Mouse (Mus musculus): ENCODE data around the gene Cbarp. TPM values are rescaled to one million over a fixed set of nuclear protein-coding genes. Genes with fewer than 3 reads are reported as not detected.

Gene Cbarp
- polyA plus RNA-seq, 1 experiment from 2014 or later, result 10.1 TPM

GRCm38 (mm10) chr10:80156002-80156751 lies 15.5 kb upstream of the Cbarp start:
- H3K36me3 ChIP-seq (ENCODE audit: control insufficient read depth, insufficient read depth, low read length), result peaks cover 64% of the 10 kb centered on the region
- no peak overlapping the region for H3K9ac ChIP-seq (replicated peaks; ENCODE audit: low read depth, low read length)
- ATAC-seq (ENCODE audit: insufficient number of reproducible peaks, insufficient read depth, low FRiP score, low read depth), result no peak
- H3K27me3 ChIP-seq (ENCODE audit: control insufficient read depth, insufficient read depth, low read length), result no peaks in the 10 kb centered on the region
- H3K4me2 ChIP-seq (replicated peaks; ENCODE audit: low read depth, low read length), result no peak overlapping the region
- H3K4me3 ChIP-seq (ENCODE audit: low read depth, low read length), result no peak overlapping the region
- peaks cover 75% of the 10 kb centered on the region for H3K4me1 ChIP-seq (ENCODE audit: control insufficient read depth, insufficient read depth, low read length)
- peak overlapping the region; percentile 96; the same call in 1 of the 2 replicates for H3K27ac ChIP-seq (ENCODE audit: low read length)
- WGBS, result 84% methylated on average over 29 of the region's 29 CpGs
- no peaks in the 10 kb centered on the region for H3K9me3 ChIP-seq (ENCODE audit: control insufficient read depth, low read depth, low read length)

- no peak overlapping the region for H3K4me2 ChIP-seq (replicated peaks; ENCODE audit: low read depth, low read length)
- no peaks in the 10 kb centered on the region for H3K9me3 ChIP-seq (ENCODE audit: control insufficient read depth, low read depth, low read length)
- ATAC-seq (ENCODE audit: insufficient number of reproducible peaks, insufficient read depth, low FRiP score, low read depth), result no peak
- H3K27me3 ChIP-seq (ENCODE audit: control insufficient read depth, insufficient read depth, low read length), result no peaks in the 10 kb centered on the region
- peaks cover 64% of the 10 kb centered on the region for H3K36me3 ChIP-seq (ENCODE audit: control insufficient read depth, insufficient read depth, low read length)
- peak overlapping the region; percentile 44; the same call in 1 of the 2 replicates for H3K27ac ChIP-seq (ENCODE audit: low read length)
- H3K4me1 ChIP-seq (ENCODE audit: control insufficient read depth, insufficient read depth, low read length), result peaks cover 66% of the 10 kb centered on the region
- no peak overlapping the region for H3K9ac ChIP-seq (replicated peaks; ENCODE audit: low read depth, low read length)
- no peak overlapping the region for H3K4me3 ChIP-seq (ENCODE audit: low read depth, low read length)
- WGBS, result 50% methylated on average over 1 of the region's 1 CpGs
Observed at GRCm38 (mm10) chr10:80155277-80155676, 14.6 kb upstream of the Cbarp start.

- Histone ChIP-seq H3K36me3 (ENCODE audit: control insufficient read depth, insufficient read depth, low read length) (peaks cover 64% of the 10 kb centered on the region), H3K4me1 (ENCODE audit: control insufficient read depth, insufficient read depth, low read length) (peaks cover 62% of the 10 kb centered on the region), H3K9ac (replicated peaks; ENCODE audit: low read depth, low read length) (no peak overlapping the region), H3K27me3 (ENCODE audit: control insufficient read depth, insufficient read depth, low read length) (no peaks in the 10 kb centered on the region), H3K4me3 (ENCODE audit: low read depth, low read length) (no peak overlapping the region), H3K4me2 (replicated peaks; ENCODE audit: low read depth, low read length) (no peak overlapping the region), H3K27ac (ENCODE audit: low read length) (no peak overlapping the region), H3K9me3 (ENCODE audit: control insufficient read depth, low read depth, low read length) (no peaks in the 10 kb centered on the region)
- 85% methylated on average over 7 of the region's 7 CpGs for WGBS
- ATAC-seq (ENCODE audit: insufficient number of reproducible peaks, insufficient read depth, low FRiP score, low read depth), result no peak
Observed at GRCm38 (mm10) chr10:80154384-80154783, 13.7 kb upstream of the Cbarp start.

GRCm38 (mm10) chr10:80153713-80154112 lies 13.1 kb upstream of the Cbarp start:
- H3K27ac ChIP-seq (ENCODE audit: low read length), result peak overlapping the region; percentile 93; the same call in 1 of the 2 replicates
- H3K9ac ChIP-seq (replicated peaks; ENCODE audit: low read depth, low read length), result no peak overlapping the region
- H3K27me3 ChIP-seq (ENCODE audit: control insufficient read depth, insufficient read depth, low read length), result no peaks in the 10 kb centered on the region
- no peak for ATAC-seq (ENCODE audit: insufficient number of reproducible peaks, insufficient read depth, low FRiP score, low read depth)
- no peaks in the 10 kb centered on the region for H3K9me3 ChIP-seq (ENCODE audit: control insufficient read depth, low read depth, low read length)
- H3K4me2 ChIP-seq (replicated peaks; ENCODE audit: low read depth, low read length), result 0 out of 2 replicates have a peak overlapping the region, but pooled peaks have one; percentile 94
- H3K4me1 ChIP-seq (ENCODE audit: control insufficient read depth, insufficient read depth, low read length), result peaks cover 56% of the 10 kb centered on the region
- peaks cover 64% of the 10 kb centered on the region for H3K36me3 ChIP-seq (ENCODE audit: control insufficient read depth, insufficient read depth, low read length)
- WGBS, result 73% methylated on average over 19 of the region's 19 CpGs
- H3K4me3 ChIP-seq (ENCODE audit: low read depth, low read length), result 0 out of 2 replicates have a peak overlapping the region, but pooled peaks have one; percentile 67

GRCm38 (mm10) chr10:80152873-80153260 lies 12.2 kb upstream of the Cbarp start:
- H3K4me2 ChIP-seq (replicated peaks; ENCODE audit: low read depth, low read length), result peak overlapping the region; percentile 94

GRCm38 (mm10) chr10:80152071-80152872 lies 11.6 kb upstream of the Cbarp start:
- no peak for ATAC-seq (ENCODE audit: insufficient number of reproducible peaks, insufficient read depth, low FRiP score, low read depth)
- 4% methylated on average over 15 of the region's 15 CpGs for WGBS
- Histone ChIP-seq H3K36me3 (ENCODE audit: control insufficient read depth, insufficient read depth, low read length) (peaks cover 59% of the 10 kb centered on the region), H3K4me2 (replicated peaks; ENCODE audit: low read depth, low read length) (peak overlapping the region; percentile 94), H3K4me1 (ENCODE audit: control insufficient read depth, insufficient read depth, low read length) (peaks cover 46% of the 10 kb centered on the region), H3K9me3 (ENCODE audit: control insufficient read depth, low read depth, low read length) (no peaks in the 10 kb centered on the region), H3K4me3 (ENCODE audit: low read depth, low read length) (peak overlapping the region; percentile 67), H3K9ac (replicated peaks; ENCODE audit: low read depth, low read length) (peak overlapping the region; percentile 92), H3K27me3 (ENCODE audit: control insufficient read depth, insufficient read depth, low read length) (no peaks in the 10 kb centered on the region), H3K27ac (ENCODE audit: low read length) (peak overlapping the region; percentile 93)

More at GRCm38 (mm10) chr10:80152873-80153260, 12.2 kb upstream of the Cbarp start:
- Histone ChIP-seq H3K4me3 (ENCODE audit: low read depth, low read length) (peak overlapping the region; percentile 67), H3K4me1 (ENCODE audit: control insufficient read depth, insufficient read depth, low read length) (peaks cover 48% of the 10 kb centered on the region), H3K36me3 (ENCODE audit: control insufficient read depth, insufficient read depth, low read length) (peaks cover 64% of the 10 kb centered on the region), H3K9ac (replicated peaks; ENCODE audit: low read depth, low read length) (peak overlapping the region; percentile 92), H3K27me3 (ENCODE audit: control insufficient read depth, insufficient read depth, low read length) (no peaks in the 10 kb centered on the region), H3K9me3 (ENCODE audit: control insufficient read depth, low read depth, low read length) (no peaks in the 10 kb centered on the region), H3K27ac (ENCODE audit: low read length) (peak overlapping the region; percentile 93)
- ATAC-seq (ENCODE audit: insufficient number of reproducible peaks, insufficient read depth, low FRiP score, low read depth), result no peak
- 6% methylated on average over 3 of the region's 3 CpGs for WGBS

- Histone ChIP-seq H3K9me3 (ENCODE audit: control insufficient read depth, low read depth, low read length) (no peaks in the 10 kb centered on the region), H3K27me3 (ENCODE audit: control insufficient read depth, insufficient read depth, low read length) (no peaks in the 10 kb centered on the region), H3K4me3 (ENCODE audit: low read depth, low read length) (peak overlapping the region; percentile 67), H3K9ac (replicated peaks; ENCODE audit: low read depth, low read length) (peak overlapping the region; percentile 92), H3K4me2 (replicated peaks; ENCODE audit: low read depth, low read length) (peak overlapping the region; percentile 94), H3K27ac (ENCODE audit: low read length) (peak overlapping the region; percentile 93), H3K36me3 (ENCODE audit: control insufficient read depth, insufficient read depth, low read length) (peaks cover 51% of the 10 kb centered on the region), H3K4me1 (ENCODE audit: control insufficient read depth, insufficient read depth, low read length) (peaks cover 47% of the 10 kb centered on the region)
- ATAC-seq (ENCODE audit: insufficient number of reproducible peaks, insufficient read depth, low FRiP score, low read depth), result no peak
- WGBS, result under 1% methylated on average over 25 of the region's 26 CpGs
Observed at GRCm38 (mm10) chr10:80151211-80152034, 10.8 kb upstream of the Cbarp start.

All from stomach, embryonic 14.5 days (tissue).